Comparison of ENCODE assay signal across 10 mouse cellular contexts in the genomic region with DNA sequence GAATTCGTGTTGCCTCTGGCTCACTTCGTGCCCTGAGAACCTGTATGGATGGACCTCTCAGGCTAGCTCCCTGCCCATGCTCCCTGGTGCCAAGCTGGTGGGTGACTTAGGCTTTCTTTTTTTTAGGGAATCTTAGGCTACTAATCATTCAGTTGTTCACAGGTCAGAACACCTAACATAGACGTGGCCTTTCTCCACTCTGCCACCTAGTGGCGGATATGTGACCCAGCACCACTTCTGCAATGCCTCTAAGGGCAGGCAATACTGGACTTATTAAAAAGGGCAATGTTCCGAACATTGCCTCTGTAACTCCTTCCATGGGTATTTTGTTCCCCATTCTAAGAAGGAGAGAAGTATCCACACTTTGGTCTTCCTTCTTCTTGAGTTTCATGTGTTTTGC. TPM values are rescaled to one million over a fixed set of nuclear protein-coding genes. Genes with fewer than 3 reads are reported as not detected.
DNase-seq lines count a peak whose midpoint lies in the region; ATAC-seq lines count a peak whose summit lies in the region.
"Had no signal": no experiment of that assay in that cellular context is flagged by ENCODE, and none has a peak within 500 bp of the region (broad histone marks: within the 10 kb centered on the region; RNA-seq: fewer than 3 reads in every experiment).

No protein-coding gene starts in this region.

- 62% methylated on average over 5 of the region's 5 CpGs for WGBS in limb, embryonic 10.5 days

- H3K4me1 ChIP-seq in limb, embryonic 10.5 days: no peaks in the 10 kb centered on the region
- H3K4me1 ChIP-seq: embryonic facial prominence, embryonic 12.5 days had no signal

- peak; percentile 7 to 21 for DNase-seq in heart, adult 18-20 months
- no peak for DNase-seq in heart, postnatal 25 days (ENCODE audit: low spot score)
- DNase-seq in urinary bladder, postnatal 25 days (ENCODE audit: low spot score): peak; percentile 11
- DNase-seq in urinary bladder, adult 2 months (ENCODE audit: low spot score): no peak
- peak; percentile 40 for DNase-seq in limb, embryonic 10.5 days (ENCODE audit: low spot score)
- peak; percentile 25 for DNase-seq in thymus, postnatal 25 days

- no peaks in the 10 kb centered on the region for H3K9me3 ChIP-seq in limb, embryonic 10.5 days (replicated peaks)
- H3K9me3 ChIP-seq: embryonic facial prominence, embryonic 12.5 days had no signal

- H3K4me3 ChIP-seq in limb, embryonic 10.5 days: no peak overlapping the region
- H3K4me3 ChIP-seq: embryonic facial prominence, embryonic 12.5 days had no signal

- intact Hi-C loops in heart, postnatal 25 days (cut with DNase I): no loop called here

- peak; percentile 77 for ATAC-seq in common myeloid progenitor, adult 5-6 weeks (replicated peaks; ENCODE audit: low read depth, poor library complexity, severe bottlenecking)
- ATAC-seq in erythroid progenitor cell, adult 5-6 weeks (replicated peaks; ENCODE audit: low FRiP score, poor library complexity, severe bottlenecking): no peak

- H3K36me3 ChIP-seq in limb, embryonic 10.5 days: no peaks in the 10 kb centered on the region
- H3K36me3 ChIP-seq: embryonic facial prominence, embryonic 12.5 days had no signal

- no peaks in the 10 kb centered on the region for H3K27me3 ChIP-seq in limb, embryonic 10.5 days (ENCODE audit: low read depth, poor library complexity, severe bottlenecking)
- H3K27me3 ChIP-seq: embryonic facial prominence, embryonic 12.5 days had no signal

- H3K27ac ChIP-seq in limb, embryonic 10.5 days: no peak overlapping the region
- H3K27ac ChIP-seq: embryonic facial prominence, embryonic 12.5 days had no signal

RNA-seq across cellular contexts. Expression of a gene that starts 45.2 kb away (rescaled TPM):
- total RNA-seq in heart, adult 18-20 months (2021): not detected
- total RNA-seq in heart, postnatal 25 days (2021): not detected
- polyA plus RNA-seq in urinary bladder, adult 2 months (2012; rRNA removed): not detected in 2 replicates
- not detected in 2 replicates for total RNA-seq in common myeloid progenitor, adult 5-6 weeks (2017)
- polyA plus RNA-seq in limb, embryonic 10.5 days (2016; fragmentation: Nextera tagmentation; extraction: Ambion mirVana): not detected in 2 replicates
- total RNA-seq in erythroid progenitor cell, adult 5-6 weeks (2015; ENCODE audit: low replicate concordance): not detected in 2 replicates
- total RNA-seq in erythroid progenitor cell, adult 5-6 weeks (2017; ENCODE audit: low replicate concordance): not detected in 2 replicates
- polyA plus RNA-seq: lung, embryonic 16.5 days had no signal

Comparison
In these comparisons a context has a peak if more than half of its experiments do, and no peak if none do; other contexts are left out.
1. DNase-seq: peak in heart, adult 18-20 months (2 of 2), urinary bladder, postnatal 25 days (single experiment), limb, embryonic 10.5 days (single experiment) and thymus, postnatal 25 days (single experiment); none in heart, postnatal 25 days (single experiment) and urinary bladder, adult 2 months (single experiment).